ENCODE assay signal across 26 mouse cellular contexts in genomic region chr14:88976007-88976406, GRCm38 (mm10).
A peak's percentile ranks its signal among the peaks of the same experiment; 100 is the strongest.
DNase-seq lines count a peak whose midpoint lies in the region; ATAC-seq and TF ChIP-seq lines count a peak whose summit lies in the region.
"Had no signal": no experiment of that assay in that cellular context is flagged by ENCODE, and none has a peak within 500 bp of the region (broad histone marks: within the 10 kb centered on the region; RNA-seq: fewer than 3 reads in every experiment).

No protein-coding gene starts in this region.

- H3K9me3 ChIP-seq in liver, postnatal 0 days (ENCODE audit: low read length) = no peaks in the 10 kb centered on the region
- H3K9me3 ChIP-seq: embryonic facial prominence, embryonic 12.5 days; heart, embryonic 15.5 days; hindbrain, embryonic 15.5 days; kidney, embryonic 15.5 days; limb, embryonic 10.5 days; lung, embryonic 15.5 days; neural tube, embryonic 15.5 days had no signal

- intact Hi-C loops in left cerebral cortex, postnatal 25 days (cut with DNase I) = no loop called here

- no peak overlapping the region for H3K27ac ChIP-seq in layer of hippocampus, adult 2 months
- H3K27ac ChIP-seq in liver, postnatal 0 days (ENCODE audit: low read depth) = no peak overlapping the region
- H3K27ac ChIP-seq: embryonic facial prominence, embryonic 12.5 days; heart, adult 2 months; heart, embryonic 15.5 days; hindbrain, embryonic 15.5 days; kidney, embryonic 15.5 days; limb, embryonic 10.5 days; lung, embryonic 15.5 days; neural tube, embryonic 15.5 days had no signal

- TF ChIP-seq CTCF in layer of hippocampus, adult 2 months (conservative IDR thresholded peaks at IDR 0.05) = no peak
- TF ChIP-seq CTCF in liver, postnatal 0 days (IDR thresholded peaks at IDR 0.05; ENCODE audit: low read depth) = no peak

- DNase-seq in cerebellum, postnatal 10 days = peak; percentile 7 to 22
- no peak for DNase-seq in cerebellum, adult 9-11 months
- peak; percentile 31 for DNase-seq in layer of hippocampus, adult 11-12 months (ENCODE audit: low spot score)
- no peak for DNase-seq in layer of hippocampus, postnatal 25 days (ENCODE audit: extremely low spot score in 1 of 2, low spot score in 1 of 2)
- peak; percentile 29 to 48 for DNase-seq in layer of hippocampus, adult 2 months (ENCODE audit: low spot score in 2 of 2)
- peak; percentile 8 to 60 for DNase-seq in left cerebral cortex, postnatal 25 days (ENCODE audit: low spot score in 2 of 2)
- no peak for DNase-seq in liver, postnatal 0 days
- no peak for DNase-seq in lung, adult 18-20 months
- DNase-seq: adrenal gland, adult 8-10 months; gastrocnemius, postnatal 14 days; heart, adult 2 months; heart, postnatal 4 days; kidney, postnatal 4 days; lung, postnatal 4 days; right cerebral cortex, postnatal 4 days; thymus, postnatal 14 days had no signal

- H3K4me3 ChIP-seq in layer of hippocampus, adult 2 months = no peak overlapping the region
- no peak overlapping the region for H3K4me3 ChIP-seq in liver, postnatal 0 days (ENCODE audit: low read depth, low read length)
- H3K4me3 ChIP-seq: embryonic facial prominence, embryonic 12.5 days; heart, adult 2 months; heart, embryonic 15.5 days; hindbrain, embryonic 15.5 days; kidney, embryonic 15.5 days; limb, embryonic 10.5 days; lung, embryonic 15.5 days; neural tube, embryonic 15.5 days had no signal

- no peak overlapping the region for H3K4me2 ChIP-seq in liver, postnatal 0 days (ENCODE audit: low read depth, low read length)
- H3K4me2 ChIP-seq: embryonic facial prominence, embryonic 12.5 days; heart, embryonic 15.5 days; hindbrain, embryonic 15.5 days; kidney, embryonic 15.5 days; liver, embryonic 11.5 days; lung, embryonic 15.5 days; neural tube, embryonic 15.5 days had no signal

- H3K27me3 ChIP-seq in liver, postnatal 0 days (ENCODE audit: insufficient read depth, low read length) = no peaks in the 10 kb centered on the region
- H3K27me3 ChIP-seq: embryonic facial prominence, embryonic 12.5 days; heart, embryonic 15.5 days; hindbrain, embryonic 15.5 days; kidney, embryonic 15.5 days; lung, embryonic 15.5 days; neural tube, embryonic 15.5 days had no signal

- no peak for TF ChIP-seq EP300 in liver, postnatal 0 days (IDR thresholded peaks at IDR 0.05; ENCODE audit: low read depth)

- ATAC-seq in liver, postnatal 0 days = no peak
- ATAC-seq: intestine, postnatal 0 days; midbrain, embryonic 16.5 days had no signal

- H3K9ac ChIP-seq in liver, postnatal 0 days (replicated peaks) = no peak overlapping the region
- H3K9ac ChIP-seq: embryonic facial prominence, embryonic 12.5 days; heart, embryonic 15.5 days; hindbrain, embryonic 15.5 days; kidney, embryonic 15.5 days; lung, embryonic 15.5 days; neural tube, embryonic 15.5 days had no signal

- no peaks in the 10 kb centered on the region for H3K36me3 ChIP-seq in liver, postnatal 0 days (replicated peaks; ENCODE audit: insufficient read depth, low read length)
- H3K36me3 ChIP-seq: embryonic facial prominence, embryonic 12.5 days; heart, embryonic 15.5 days; hindbrain, embryonic 15.5 days; kidney, embryonic 15.5 days; limb, embryonic 10.5 days; lung, embryonic 15.5 days; neural tube, embryonic 15.5 days had no signal

- WGBS in liver, postnatal 0 days (ENCODE audit: insufficient replicate concordance) = 83% methylated on average over 1 of the region's 1 CpGs

- H3K4me1 ChIP-seq in liver, postnatal 0 days (ENCODE audit: insufficient read depth) = no peaks in the 10 kb centered on the region
- H3K4me1 ChIP-seq: embryonic facial prominence, embryonic 12.5 days; heart, embryonic 15.5 days; hindbrain, embryonic 15.5 days; kidney, embryonic 15.5 days; limb, embryonic 10.5 days; lung, embryonic 15.5 days; neural tube, embryonic 15.5 days had no signal

Comparison
In these comparisons a context has a peak if more than half of its experiments do, and no peak if none do; other contexts are left out.
1. DNase-seq: peak in cerebellum, postnatal 10 days (2 of 2), layer of hippocampus, adult 11-12 months (single experiment), layer of hippocampus, adult 2 months (2 of 2) and left cerebral cortex, postnatal 25 days (2 of 2); none in cerebellum, adult 9-11 months (single experiment), layer of hippocampus, postnatal 25 days (0 of 2), liver, postnatal 0 days (single experiment) and lung, adult 18-20 months (0 of 2).